Mouse (Mus musculus): ENCODE measurements around the gene Mmab. TPM values are rescaled to one million over a fixed set of nuclear protein-coding genes. Genes with fewer than 3 reads are reported as not detected.
A peak's percentile ranks its signal among the peaks of the same experiment; 100 is the strongest.

Mmab gene
- total RNA-seq, 4 experiments from 2014 or later = 19.0 to 20.6 (median 19.4) TPM

DNA sequence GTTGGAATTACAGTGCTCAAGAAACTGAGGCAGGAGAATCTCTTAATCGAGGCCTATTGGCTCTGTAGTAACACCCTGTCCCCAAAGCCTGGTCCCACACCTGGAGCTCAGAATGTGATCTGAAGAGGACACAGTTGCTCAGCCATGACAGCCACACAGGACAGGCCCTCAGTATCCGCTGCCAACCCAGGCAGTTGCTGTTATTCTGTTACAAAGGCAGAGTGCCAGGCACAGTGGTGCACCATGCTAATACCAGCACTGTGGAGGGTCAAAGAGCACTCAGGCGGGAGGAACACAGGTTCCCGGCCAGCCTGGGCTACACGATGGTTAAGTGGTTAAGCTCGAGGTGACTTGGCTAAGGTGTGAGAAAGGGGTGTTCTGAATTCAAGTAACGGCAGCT, 14.1 kb downstream of the Mmab start:
- DNase-seq (ENCODE audit: low spot score in 2 of 2) = no peak

DNA sequence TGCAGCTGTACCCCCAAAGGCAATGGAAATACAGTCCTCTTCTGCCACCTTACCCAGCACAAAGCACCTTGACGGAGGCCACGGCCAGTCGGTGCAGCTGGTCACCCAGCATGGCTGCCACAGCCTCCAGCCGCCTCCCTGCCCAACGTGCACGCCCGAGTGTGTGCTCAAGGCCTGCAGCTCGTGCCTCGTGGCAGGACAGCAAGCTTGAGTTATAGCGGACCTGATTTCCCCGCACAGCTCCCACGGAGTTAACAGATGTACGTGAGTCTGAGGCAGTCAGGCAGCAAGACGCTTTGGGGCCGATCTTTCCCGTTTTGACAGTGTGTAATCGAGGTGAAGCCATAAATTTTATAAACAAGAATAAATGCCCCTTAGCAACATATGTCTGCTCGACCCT, 15.2 kb downstream of the Mmab start:
- DNase-seq (ENCODE audit: low spot score in 2 of 2) = no peak

DNA sequence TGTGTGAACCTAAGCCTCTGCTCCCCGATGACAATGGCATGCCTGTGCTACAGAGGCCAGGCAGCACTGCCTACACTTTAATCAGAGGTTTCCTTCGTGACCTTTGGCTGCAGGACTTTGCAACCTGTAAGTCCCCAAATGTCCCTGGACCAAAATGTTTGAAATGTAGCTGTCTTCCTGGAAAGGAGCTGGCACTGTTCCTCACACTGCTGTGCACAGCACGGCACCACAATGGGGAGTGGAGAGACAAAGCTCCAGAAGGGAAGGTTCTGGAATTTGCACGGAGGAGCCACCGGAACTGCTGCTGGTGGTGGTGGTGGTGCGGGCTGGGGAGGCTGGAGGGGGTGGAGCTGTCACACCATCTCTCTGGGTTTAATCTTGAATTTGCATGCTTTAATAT, 17.1 kb downstream of the Mmab start:
- DNase-seq (ENCODE audit: low spot score in 2 of 2) = no peak

DNA sequence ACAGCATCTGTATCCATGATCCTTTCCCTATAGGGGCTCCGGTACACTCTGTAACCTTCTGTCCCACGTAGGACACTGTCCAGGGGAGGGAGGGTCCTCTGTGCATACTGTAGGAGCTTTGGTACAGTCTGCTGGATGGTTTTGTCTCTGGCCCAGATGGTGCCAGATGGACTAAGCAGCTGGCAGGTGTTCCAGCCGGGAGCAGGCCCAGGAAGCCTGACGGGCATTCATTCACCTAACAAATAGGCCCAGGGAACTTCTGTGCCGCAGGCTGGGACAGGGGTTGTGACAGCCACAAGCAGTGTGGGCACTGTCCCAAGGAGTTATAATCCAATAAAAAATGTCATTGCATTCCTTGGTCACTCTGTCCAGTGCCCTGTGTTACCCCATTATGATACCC, 19.9 kb downstream of the Mmab start:
- DNase-seq (ENCODE audit: low spot score in 2 of 2) = peak in 1 of 2 experiments; percentile 25

DNA sequence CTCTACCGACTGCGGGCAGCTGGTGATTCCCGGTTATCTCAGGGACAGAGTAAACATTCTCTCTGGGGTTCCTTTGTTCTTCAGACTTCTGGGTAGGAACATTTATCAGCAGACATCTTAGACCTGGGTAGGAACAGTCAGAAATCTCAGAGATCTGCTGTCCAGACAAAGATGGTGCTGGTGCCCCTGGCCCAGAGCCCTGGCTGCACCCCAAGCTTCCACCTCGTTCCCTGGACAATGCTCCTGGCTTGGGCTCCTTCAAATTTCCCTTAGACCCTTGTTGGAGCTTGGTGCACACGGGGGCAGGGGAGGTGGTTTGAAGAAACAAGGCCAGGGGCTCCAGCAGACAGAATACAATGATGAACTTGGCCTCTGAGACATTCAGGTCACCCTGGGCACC, 21.3 kb downstream of the Mmab start:
- no peak for DNase-seq (ENCODE audit: low spot score in 2 of 2)

DNA sequence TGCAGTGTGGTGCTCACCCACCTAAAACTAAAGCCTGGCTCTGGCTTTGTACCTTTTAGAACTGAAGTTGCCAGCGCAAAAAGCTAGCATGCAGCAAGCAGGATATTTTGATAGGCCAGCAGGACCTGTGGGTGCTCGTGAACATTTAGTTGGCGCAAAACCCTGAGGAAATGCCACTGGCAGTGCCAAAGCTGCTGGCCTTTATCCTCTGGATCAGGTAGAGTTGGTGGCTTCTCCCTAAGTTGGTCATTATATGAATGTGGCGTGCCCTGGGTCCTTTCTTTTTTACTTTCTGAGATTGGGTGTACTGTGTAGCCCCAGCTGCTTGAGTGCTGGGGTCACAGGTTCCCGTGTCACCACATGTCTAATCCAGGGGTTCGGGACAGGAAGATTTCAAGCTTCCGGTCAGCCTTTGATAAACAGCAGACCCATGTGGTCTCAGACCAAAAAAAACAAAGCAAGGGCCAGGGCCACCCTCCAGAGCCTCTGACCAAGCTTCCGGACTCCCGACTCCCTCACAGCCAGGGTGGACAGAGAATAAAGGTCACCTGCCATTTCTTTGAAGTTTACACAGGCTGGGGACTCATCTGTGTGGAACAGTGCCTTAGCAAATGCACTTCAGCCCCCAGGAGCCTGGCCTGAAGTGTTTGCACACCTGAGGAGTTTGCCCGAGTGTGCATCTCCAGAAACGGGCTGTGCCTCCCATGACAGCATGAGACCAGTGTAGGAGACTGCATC, 22.1 kb downstream of the Mmab start:
- DNase-seq (ENCODE audit: low spot score in 2 of 2) = no peak

DNA sequence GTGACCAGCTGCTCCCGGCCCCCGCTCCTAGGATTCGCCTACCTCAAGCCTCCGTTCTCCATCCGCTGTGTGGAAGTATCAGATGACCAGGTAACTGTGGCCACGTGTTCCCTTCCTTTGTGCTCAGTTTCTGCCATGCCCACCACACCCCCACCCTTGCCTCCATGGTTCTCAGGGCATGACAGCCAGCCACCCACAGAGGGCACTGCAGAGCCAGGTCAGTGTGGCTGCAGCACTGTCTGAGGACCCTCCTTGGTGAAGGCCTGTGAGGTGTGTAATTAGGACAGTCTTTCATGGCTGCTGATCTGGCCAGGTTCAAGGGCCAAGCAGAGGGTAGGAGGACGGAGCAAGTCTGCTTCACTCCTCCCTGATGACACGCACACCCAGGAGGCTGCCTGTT, 25.3 kb downstream of the Mmab start:
- no peak for DNase-seq (ENCODE audit: low spot score in 2 of 2)

DNA sequence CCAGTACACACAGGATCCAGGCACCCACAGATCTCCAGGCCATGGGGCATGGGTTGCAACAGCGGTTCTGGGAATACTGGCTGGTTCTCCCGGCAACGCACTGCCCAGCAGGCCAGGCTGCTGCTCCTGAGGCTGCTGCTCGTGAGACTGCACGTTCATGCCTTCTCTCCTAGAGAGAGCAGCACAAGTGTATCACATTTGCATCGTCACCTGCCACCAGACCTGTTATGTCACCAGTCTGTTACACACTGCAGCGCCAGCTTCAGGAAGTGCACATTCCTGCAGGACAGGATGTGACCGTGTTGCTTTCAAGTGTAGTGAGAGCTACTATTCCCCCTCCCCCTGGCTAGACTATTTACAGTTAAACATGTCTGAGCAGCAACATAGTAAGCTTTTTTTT, 27.0 kb downstream of the Mmab start:
- no peak for DNase-seq (ENCODE audit: low spot score in 2 of 2)

DNA sequence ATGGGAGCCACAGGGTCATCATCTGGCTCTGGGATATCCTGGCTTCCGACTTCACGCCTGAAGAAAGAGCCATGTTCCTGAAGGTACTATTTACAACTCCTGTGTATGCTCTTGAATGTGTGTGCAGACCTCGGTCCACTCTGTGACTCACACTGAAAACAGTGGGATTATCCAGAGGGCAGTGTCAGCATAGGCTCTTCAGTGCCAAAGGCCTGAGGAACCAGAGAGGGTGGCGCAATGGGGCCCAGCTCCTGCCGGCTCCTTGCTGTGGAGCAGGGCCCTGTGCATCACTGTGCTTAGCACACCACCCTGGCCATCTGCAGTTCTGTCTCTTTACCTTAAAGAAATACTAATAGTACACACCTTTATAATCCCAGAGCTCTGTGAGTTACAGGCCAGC, 28.3 kb downstream of the Mmab start:
- DNase-seq (ENCODE audit: low spot score in 2 of 2) = no peak

DNA sequence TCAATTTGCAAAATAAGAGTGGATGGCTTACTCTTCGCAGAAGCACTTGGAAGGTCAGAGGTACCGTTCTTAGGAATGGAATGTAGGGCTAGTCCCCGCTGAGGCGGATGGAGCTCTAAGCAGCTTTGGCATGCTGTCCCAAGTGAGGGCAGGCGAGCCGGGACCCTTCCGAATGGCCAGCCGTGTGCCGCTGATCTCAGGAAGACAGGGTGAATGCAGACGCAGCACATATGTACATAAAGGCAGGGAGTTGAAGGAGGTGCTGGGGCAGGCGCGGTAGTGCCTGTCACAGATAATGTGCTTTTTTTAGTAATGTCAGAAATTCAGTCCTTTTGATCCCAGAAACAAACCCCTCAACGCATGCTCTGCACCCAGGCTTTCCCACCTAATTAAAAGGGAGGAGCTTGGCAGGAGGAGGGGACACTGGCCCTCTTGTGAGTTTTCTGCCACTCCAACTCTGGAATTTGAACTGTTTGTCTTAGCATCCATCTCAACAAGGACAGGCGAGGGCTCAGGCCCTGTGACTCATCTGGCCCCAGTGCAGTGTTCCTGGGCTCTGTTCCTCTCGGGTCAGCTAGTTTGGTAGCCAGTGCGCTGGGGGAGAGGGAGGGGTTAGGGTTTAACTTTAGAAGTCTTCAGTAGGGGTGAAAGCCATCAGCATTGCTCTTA, 30.7 kb downstream of the Mmab start:
- no peak for DNase-seq (ENCODE audit: low spot score in 2 of 2)

DNA sequence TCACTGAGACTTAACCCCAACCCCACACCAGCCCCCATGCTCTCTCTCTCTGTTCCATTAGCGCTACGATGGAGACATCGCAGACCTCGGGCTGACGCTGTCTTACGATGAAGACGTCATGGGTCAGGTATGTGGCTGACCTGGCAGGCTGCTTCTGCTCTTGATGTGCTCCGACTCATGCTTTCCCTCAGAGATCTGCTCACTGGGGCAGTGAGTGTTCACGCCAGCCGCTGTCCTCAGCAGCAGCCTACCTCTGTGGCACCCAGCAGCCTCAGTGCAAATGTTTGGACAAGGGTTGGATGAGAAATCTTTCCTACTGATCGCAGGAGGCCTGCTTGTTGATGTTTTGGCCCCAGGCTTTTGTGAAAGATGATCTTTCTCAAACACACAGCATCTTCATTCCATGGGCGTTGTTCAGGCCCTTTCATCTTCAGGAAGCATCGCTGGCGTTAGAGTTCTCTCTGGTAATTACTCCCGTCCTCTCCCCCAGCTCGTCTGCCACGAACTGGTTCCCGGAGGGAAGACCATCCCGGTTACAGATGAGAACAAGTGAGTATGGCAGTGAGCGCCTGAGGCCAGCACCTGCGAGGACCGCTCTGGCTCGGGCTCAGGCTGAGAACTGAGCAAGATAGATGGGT, 31.4 kb downstream of the Mmab start:
- no peak for DNase-seq (ENCODE audit: low spot score in 2 of 2)

DNA sequence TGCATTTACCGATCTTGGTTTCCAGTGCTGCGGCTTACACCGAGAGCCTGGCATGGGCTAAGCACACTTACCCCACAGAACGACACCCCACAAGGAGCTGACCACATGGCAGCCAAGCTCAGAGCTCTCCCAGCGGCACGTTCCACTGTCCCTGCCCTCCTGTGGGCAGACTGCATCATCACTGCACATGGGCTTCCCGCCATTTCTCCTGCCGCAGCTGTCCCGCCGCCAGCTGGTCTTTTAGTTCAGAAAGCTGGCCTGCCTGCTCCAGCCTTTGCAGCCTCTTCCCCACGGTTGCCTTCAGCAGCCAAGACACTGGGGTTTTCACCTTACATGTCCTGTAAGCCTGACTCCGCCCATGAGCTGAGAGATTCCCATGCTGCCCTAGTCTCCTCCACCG, 33.4 kb downstream of the Mmab start:
- DNase-seq (ENCODE audit: low spot score in 2 of 2) = no peak

DNA sequence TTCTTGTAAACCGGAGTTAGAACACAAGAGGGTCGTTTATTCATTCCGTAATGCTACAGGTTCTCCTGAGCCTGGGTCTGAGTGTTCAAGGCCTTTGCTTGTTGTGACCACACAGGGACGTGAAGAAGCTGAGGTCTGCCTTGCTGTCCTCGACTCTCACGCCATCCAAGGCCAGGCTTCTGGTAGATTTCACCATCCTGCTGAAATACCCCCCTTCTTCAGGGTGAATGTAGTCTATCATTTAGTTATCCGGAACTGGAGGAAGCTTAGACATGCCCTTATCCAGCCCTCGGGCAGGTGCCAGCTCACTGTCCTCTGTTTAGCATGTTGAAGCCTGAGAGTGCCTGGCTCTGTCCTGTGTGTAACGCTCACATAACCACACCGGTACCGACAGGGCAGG, 35.0 kb downstream of the Mmab start:
- DNase-seq (ENCODE audit: low spot score in 2 of 2) = no peak

DNA sequence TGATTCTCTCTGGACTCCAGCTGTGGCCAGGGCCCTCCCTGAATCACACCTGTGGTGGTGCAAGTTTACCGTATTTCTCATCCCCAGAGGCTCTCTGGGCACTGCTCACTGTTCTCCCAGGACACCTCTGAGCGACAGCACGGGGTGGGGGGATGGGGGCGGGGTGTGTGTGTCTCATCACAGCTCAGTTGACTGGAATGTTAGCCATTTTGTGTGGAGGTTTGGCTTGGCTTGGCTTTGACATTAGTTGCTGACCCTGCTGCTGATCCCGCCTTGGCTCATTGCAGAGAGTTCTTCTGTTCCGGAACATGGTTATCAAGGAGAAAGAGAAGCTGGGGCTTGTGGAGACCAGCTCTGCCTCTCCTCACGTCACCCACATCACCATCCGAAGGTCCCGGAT, 36.0 kb downstream of the Mmab start:
- no peak for DNase-seq (ENCODE audit: low spot score in 2 of 2)

DNA sequence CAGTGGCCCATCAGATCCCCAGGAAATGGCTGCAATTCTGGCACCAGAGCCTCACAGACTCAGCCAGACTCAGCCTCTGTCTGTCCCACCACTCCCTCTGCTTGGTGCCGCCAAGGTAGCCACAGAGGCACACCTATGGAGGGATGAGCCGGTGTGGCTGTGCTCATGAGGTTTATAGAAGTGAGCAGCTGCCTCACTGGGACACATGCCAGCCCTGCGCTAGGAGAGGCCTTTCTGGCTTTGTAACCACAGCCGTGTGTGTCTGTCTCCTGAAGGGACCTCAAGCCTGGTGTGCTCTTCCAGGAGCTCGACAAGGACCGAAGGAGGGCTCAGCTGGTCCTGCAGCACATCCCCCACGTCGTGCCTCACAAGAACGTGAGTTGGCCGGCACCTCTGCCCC, 36.6 kb downstream of the Mmab start:
- DNase-seq (ENCODE audit: low spot score in 2 of 2) = no peak

DNA sequence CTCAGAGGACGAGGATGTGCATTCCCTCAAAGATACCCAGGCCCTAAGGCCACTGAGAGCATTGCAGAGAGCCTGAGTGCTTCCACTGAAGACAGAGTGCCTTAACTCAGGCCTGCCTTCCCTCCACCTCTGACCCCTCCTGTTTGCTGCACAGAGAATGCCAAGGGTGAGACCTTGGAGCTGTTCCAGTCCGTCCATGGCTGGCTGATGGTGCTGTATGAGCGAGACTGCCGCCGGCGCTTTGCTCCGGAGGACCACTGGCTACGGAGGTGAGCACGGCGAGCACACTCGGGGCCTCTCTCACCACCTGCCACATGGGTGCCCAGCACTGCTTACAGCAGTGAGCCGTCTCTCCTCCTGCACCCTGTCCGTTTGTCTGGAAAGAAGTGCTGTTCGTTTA, 37.3 kb downstream of the Mmab start:
- no peak for DNase-seq (ENCODE audit: low spot score in 2 of 2)

DNA sequence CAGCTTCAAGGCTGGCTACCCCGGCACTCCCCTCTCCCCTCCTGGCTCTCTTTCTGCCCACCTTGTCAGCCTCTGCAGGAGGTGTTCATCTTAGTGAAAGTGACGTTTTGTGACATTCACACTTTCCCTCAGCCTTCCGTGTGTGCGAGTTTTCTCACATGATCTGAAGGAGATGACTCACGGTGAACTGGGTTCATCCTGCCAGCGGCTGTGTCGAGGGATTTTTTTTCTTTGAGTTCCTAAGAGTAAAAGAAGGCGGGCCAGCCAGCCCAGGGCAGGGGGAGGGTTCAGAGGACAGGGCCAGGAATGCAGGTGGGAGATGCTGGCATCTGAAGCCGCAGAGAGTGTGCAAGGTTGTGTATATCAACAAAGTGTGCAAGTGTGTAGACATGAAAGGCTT, 50.7 kb downstream of the Mmab start:
- DNase-seq (ENCODE audit: low spot score in 2 of 2) = no peak

DNA sequence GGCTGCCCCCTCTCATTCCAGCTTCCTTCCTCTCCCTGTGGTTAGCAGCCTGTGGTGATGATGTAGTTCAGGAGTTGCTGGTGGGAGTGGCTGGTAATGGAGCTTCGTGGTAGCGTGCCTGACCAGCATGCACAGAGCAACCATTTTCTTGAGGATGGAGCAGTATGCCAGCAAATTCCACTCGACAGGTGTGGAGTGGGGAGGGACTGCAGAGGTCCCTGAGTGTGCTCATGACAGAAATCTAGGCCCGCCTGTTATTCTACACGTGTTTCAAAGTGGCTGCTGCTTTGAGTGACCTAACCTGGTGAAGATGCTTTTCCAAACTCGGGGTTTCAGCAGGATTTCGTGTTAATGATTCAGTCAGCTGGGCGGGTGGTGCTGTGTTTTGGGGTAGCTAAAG, 59.4 kb downstream of the Mmab start:
- no peak for DNase-seq (ENCODE audit: low spot score in 2 of 2)

DNA sequence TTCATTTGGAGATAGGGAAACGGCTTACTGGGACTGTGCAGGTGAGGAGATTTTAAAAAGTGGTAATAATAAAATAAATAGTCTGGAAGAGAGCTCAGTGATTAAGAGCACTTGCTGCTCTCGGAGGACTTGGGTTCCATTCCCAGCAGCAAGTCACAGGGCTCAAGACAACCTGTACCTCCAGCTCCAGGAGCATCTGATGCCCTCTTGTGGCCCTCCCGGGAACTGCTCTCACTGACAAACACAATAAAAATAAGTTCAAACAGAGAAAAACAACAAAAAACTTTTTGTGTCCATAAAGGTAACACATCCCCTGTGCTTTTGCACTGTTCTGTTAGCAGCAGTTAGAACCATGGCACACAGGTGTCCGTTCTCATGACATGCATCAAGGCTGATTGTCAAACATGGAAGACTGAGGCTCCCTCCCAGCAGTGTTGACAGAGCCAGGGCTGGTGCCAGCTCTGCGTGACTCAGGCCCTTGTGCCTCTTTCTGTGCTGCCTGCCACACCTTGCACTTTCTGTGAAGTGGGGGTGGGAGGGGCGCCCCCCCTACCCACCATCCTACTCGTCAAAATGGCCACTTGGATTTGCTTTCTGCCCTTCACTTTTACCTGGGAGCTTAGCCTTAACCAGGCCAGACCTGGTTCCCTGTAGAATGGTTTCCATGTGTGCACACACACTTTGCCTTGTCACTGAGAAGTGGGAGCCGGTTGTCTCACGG, 60.5 kb downstream of the Mmab start:
- DNase-seq (ENCODE audit: low spot score in 2 of 2) = no peak
